Mouse (Mus musculus) splenic B cell, adult 2 months (primary cell): Measurements from ENCODE around the gene Lrrc4.

Experiments
- DNase-seq: peaks from one replicate; pipeline ENCODE4 v3.0.0-alpha.2; 2011; ENCODE audit warnings: low read depth, low spot score
- H3K27me3 ChIP-seq: 2 replicates; pipeline ENCODE4 v1.6.1; 2012; ENCODE audit warnings: mild to moderate bottlenecking, low read length, moderate library complexity, mixed read lengths; ENCODE audit not compliant: control insufficient read depth, poor library complexity, insufficient read depth, severe bottlenecking
- H3K36me3 ChIP-seq: 2 replicates; pipeline ENCODE4 v1.6.1; 2012; ENCODE audit warnings: mild to moderate bottlenecking, low read length, moderate library complexity, mixed read lengths; ENCODE audit not compliant: control insufficient read depth, poor library complexity, insufficient read depth, severe bottlenecking

The Lrrc4 gene

DNA sequence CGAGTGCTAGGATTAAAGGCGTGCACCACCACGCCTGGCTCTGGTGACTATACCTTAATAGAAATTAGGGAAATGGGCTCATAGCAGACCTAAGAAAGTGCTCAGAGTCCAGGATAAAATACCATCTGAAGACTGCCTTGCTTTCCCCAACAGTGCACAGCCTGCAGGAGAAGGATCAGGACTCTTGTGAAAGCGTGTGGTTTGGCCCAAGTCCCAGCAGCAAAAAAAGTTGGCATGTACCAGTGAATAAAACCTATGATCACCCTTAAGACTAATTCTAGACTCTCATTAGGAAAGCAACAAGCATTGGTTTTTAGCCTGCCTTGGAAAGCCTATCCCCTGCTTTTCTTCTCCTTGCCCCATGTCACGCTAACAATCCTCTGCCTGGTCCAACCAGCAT, 7.7 kb downstream of the Lrrc4 start:
- Histone ChIP-seq H3K36me3 (no peaks in the 10 kb centered on the region), H3K27me3 (no peaks in the 10 kb centered on the region)
- DNase-seq = no peak

GRCm38 (mm10) chr6:28823375-28823774, 8.2 kb downstream of the Lrrc4 start:
- DNase-seq = no peak
- H3K36me3 ChIP-seq = no peaks in the 10 kb centered on the region
- no peaks in the 10 kb centered on the region for H3K27me3 ChIP-seq

DNA sequence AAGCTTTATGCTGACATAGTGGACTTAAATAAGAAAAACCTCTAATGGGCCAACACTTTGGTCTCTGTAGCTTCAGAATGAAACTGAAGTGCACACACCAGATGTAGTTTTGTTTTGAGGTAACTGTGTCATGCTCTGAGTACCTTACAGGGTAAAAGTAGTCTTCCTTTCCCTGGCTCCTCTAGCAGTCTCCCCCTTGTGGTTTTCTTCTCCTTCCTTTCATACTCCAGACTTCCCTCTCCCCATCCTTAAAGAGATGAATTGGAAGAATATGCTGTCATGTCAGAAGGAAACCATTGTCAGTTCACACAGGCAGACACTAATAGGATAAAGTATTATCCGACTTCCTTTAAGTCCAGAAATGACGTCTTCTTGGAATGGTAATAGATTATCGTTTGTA, 9.3 kb downstream of the Lrrc4 start:
- no peaks in the 10 kb centered on the region for H3K27me3 ChIP-seq
- DNase-seq = no peak
- no peaks in the 10 kb centered on the region for H3K36me3 ChIP-seq

DNA sequence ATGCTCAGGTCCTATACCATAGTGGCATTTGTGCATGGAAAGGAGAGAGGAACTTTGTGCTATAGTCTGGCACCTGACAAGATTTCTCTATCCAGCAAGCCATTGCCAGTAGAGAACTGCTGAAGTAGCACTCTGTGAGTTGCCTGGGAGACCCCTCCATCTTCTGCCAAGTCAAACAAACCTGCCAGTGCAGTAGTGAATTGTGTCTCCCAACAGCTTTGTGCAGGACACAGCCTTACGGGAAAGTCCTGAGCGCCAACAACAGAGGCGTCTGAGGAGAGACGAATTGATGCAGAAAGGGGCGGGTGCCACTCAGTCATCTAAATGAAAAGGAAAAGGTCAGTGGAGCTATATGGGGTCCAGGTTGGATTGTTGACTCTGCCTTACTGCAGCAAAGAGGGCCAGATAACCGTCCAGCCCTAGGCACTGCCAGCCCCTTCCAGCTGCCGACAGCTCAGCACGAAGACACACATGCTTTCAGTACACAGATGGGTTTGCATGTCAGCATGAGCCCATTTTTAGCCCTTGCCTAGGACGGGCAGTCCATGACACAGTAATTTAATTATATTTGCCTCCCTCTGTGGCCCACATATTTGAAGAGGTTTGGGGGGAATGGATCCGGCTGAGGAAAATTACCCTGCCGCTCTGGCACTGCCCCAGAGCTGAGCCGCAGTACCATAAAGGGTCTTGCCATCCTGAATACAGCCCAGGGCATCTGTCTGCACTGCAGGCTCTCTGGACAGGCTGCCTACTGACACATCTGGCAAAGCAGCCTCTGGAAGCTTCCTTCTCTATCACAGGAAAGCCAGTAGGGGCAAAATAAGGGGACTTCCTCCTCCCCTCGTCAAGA, 11.8 kb downstream of the Lrrc4 start:
- Histone ChIP-seq H3K27me3 (no peaks in the 10 kb centered on the region), H3K36me3 (no peaks in the 10 kb centered on the region)
- no peak for DNase-seq

DNA sequence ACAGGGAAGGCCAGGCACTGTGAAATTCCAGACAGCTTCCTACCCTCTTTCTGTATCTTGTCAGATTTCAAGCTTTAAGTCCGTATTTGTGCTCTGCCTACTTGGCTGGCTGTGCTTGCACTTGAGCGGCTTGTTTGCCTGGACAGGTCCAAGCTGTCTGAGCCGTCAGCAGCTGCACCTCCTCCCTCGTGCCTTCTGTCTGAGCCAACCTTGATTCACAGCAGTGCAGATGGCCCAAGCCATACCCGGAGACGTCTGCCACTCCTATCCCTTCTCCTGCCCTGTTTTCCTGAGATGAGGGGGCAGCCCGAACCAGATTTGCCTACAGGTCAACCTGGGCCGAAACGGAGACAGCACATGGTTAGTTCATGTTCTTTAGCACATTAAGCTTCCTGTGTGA, 14.5 kb downstream of the Lrrc4 start:
- DNase-seq = no peak
- no peaks in the 10 kb centered on the region for H3K36me3 ChIP-seq
- no peaks in the 10 kb centered on the region for H3K27me3 ChIP-seq

GRCm38 (mm10) chr6:28814895-28815294, 16.7 kb downstream of the Lrrc4 start:
- H3K36me3 ChIP-seq = no peaks in the 10 kb centered on the region
- DNase-seq = no peak
- no peaks in the 10 kb centered on the region for H3K27me3 ChIP-seq

DNA sequence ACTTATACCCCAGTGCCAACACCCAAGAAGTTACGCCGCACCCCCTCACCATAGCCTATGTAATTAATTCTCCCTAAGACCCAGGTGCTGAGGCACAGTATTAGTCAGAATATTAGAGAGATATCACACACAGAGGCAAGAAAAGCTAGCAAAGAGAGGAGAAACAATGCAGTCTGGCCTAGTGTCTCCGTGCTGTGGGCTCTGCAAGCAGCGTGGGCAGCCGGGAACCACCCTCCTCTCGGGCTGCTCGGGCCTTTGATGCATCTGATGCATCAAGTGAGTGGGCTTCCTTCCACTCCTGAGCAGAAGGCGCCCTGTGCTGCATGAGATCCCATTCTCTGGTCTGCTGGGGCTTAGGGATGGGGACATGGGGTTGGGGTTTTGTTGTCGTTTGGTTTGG, 18.5 kb downstream of the Lrrc4 start:
- no peak for DNase-seq
- H3K36me3 ChIP-seq = no peaks in the 10 kb centered on the region
- no peaks in the 10 kb centered on the region for H3K27me3 ChIP-seq

- H3K27me3 ChIP-seq = no peaks in the 10 kb centered on the region
- 0 out of 2 replicates have a peak, but pooled peaks cover 3% of the 10 kb centered on the region for H3K36me3 ChIP-seq
- no peak for DNase-seq
These were observed 26.8 kb downstream of the Lrrc4 start for GRCm38 (mm10) chr6:28804751-28805150.

DNA sequence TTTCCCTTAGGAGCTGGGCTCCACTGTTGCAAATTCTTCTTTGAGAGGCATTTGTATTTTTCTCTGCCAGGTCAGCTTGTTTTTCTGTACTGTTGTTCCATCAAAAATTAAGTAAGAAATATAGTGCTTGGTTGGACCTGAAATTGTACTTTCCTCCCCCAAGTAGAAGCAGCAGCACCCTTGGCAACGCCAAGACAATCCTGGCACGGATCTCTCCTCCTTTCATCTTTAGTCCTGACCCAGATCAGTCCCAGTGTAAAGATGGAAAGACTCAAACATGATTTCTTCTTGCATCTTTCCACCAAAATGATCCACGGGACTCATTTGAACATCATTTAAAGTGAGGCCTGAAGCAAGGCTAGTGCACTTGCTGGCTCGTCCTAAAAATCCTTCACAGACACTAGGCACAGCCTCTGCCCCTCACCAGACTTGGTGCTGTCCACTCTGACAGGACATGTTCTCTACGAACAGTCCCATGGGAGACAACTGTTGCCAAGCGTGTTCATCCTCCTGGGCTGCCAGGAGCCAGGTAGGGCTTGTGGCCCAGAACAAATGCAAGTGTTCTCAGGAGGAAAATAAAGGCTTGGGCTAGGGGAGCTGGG, 27.8 kb downstream of the Lrrc4 start:
- DNase-seq = no peak
- Histone ChIP-seq H3K36me3 (0 out of 2 replicates have a peak, but pooled peaks cover 3% of the 10 kb centered on the region), H3K27me3 (no peaks in the 10 kb centered on the region)

GRCm38 (mm10) chr6:28800976-28801375, 30.6 kb downstream of the Lrrc4 start:
- H3K27me3 ChIP-seq = no peaks in the 10 kb centered on the region

GRCm38 (mm10) chr6:28799818-28800217, 31.7 kb downstream of the Lrrc4 start:
- no peaks in the 10 kb centered on the region for H3K27me3 ChIP-seq
- 0 out of 2 replicates have a peak, but pooled peaks cover 3% of the 10 kb centered on the region for H3K36me3 ChIP-seq
- no peak for DNase-seq

More at GRCm38 (mm10) chr6:28800976-28801375, 30.6 kb downstream of the Lrrc4 start:
- 0 out of 2 replicates have a peak, but pooled peaks cover 3% of the 10 kb centered on the region for H3K36me3 ChIP-seq
- DNase-seq = no peak

GRCm38 (mm10) chr6:28795792-28796515, 35.6 kb downstream of the Lrrc4 start:
- no peaks in the 10 kb centered on the region for H3K36me3 ChIP-seq
- no peak for DNase-seq
- H3K27me3 ChIP-seq = no peaks in the 10 kb centered on the region

- Histone ChIP-seq H3K27me3 (no peaks in the 10 kb centered on the region), H3K36me3 (no peaks in the 10 kb centered on the region)
- no peak for DNase-seq
These were observed 36.2 kb downstream of the Lrrc4 start for GRCm38 (mm10) chr6:28795380-28795779.

GRCm38 (mm10) chr6:28791809-28792208, 39.7 kb downstream of the Lrrc4 start:
- DNase-seq = no peak
- H3K36me3 ChIP-seq = no peaks in the 10 kb centered on the region
- H3K27me3 ChIP-seq = no peaks in the 10 kb centered on the region

GRCm38 (mm10) chr6:28791183-28791582, 40.4 kb downstream of the Lrrc4 start:
- H3K27me3 ChIP-seq = no peaks in the 10 kb centered on the region
- DNase-seq = no peak
- H3K36me3 ChIP-seq = no peaks in the 10 kb centered on the region
